Mouse (Mus musculus) layer of hippocampus, adult 9-10 months (tissue): ENCODE measurements around the gene Taf1b.

Source experiments
- DNase-seq: peaks from one replicate; pipeline ENCODE4 v3.0.0; 2022; ENCODE audit warnings: low spot score

Gene Taf1b

DNA sequence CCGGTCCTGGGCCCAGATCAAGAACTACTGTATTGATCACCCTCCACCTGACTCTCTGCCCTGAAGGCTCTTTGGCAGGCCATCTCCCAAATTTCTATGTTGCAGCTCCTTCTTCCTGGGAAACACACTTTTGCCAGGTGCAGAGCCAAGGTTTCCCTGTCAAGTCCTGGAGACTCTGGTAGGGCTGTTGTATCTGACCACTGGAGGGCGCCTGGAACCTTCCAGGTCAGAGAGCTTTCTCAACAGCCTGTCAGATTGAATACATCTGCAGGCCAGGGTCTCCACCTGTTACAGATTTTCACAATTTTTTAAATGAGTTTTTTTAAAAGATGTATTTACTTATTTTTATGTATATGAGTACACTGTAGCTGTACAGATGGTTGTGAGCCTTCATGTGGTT lies 105.1 kb downstream of the Taf1b start:
- no peak for DNase-seq

DNA sequence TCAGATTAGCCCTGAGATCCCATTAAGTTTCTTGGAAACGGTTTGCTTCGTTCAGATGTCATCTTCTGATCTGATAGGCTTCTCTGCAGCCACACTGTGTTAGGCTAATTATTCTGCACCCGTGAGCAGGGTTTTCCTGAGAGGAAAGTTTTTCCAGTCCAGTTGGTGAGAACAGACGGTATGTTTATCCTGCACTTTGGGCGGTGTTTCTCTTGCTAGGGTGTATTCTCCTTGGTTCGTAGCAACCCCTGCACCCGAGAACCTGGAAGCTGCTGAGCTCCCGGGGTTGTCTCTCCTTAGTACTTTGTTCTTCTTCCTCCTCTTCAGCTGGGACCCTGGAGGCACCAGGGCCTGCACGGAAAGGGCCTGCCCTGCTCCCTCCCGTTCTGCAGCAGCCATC lies 108.0 kb downstream of the Taf1b start:
- DNase-seq: no peak
